Mouse (Mus musculus): Measurements from ENCODE around the gene Tnfaip2. TPM values are rescaled to one million over a fixed set of nuclear protein-coding genes. Genes with fewer than 3 reads are reported as not detected.

Tnfaip2 gene
- polyA plus RNA-seq, 1 experiment from 2014 or later = 79.5 TPM

DNA sequence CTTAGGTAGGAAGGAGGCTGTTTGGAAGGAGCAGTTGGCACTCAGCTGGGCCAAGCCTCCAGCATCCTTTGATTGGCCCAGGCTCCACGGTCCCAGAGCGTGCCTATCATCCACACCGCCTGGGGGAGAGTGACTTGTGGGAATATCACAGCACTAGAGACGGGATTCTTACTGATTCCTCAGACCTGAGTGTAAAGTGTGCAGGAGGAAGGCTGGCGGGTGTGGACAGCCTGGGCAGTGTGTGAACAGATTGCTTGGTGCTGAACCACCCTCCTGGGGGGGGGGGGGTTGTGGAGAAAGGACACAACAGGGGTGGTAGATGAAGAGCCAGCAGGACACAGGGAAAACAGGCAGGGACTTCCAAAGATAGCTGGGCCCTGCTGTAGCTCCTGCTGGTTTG is 4.5 kb downstream of the Tnfaip2 start:
- peak overlapping the region; percentile 69 for H3K4me3 ChIP-seq (replicated peaks)
- H3K9me3 ChIP-seq (replicated peaks) = no peaks in the 10 kb centered on the region
- H3K27ac ChIP-seq (replicated peaks) = peak overlapping the region; percentile 24; the same call in 1 of the 2 replicates
- H3K27me3 ChIP-seq = peaks cover 13% of the 10 kb centered on the region
- peak overlapping the region; percentile 90 for H3K4me2 ChIP-seq
- 81% methylated on average over 5 of the region's 5 CpGs for WGBS (ENCODE audit: insufficient replicate concordance)
- ATAC-seq (ENCODE audit: insufficient read depth) = no peak
- peaks cover 66% of the 10 kb centered on the region for H3K4me1 ChIP-seq (replicated peaks)
- peaks cover 78% of the 10 kb centered on the region for H3K36me3 ChIP-seq (replicated peaks)
- no peak overlapping the region for H3K9ac ChIP-seq

DNA sequence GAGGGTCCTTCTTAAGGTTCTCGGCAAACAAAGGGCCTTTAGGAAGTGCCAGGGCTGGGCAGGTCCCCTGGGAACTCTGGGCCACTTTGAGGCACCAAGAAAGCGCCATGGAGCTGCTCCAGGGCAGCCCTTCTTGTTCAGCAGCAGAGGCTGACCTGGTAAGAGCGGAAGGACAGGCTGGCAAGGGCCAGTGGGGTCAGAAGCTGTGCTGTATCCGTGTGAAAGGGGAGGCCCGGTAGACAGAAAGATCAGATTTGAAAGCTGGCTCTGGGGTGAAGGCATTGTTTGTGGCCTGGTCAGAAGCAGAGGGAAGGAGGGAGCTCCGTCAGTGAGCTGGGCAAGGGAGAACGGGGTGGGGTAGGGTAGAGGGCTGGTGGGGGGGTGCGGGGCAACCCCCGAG is 5.1 kb downstream of the Tnfaip2 start:
- no peak overlapping the region; the same call in 1 of the 2 replicates for H3K4me2 ChIP-seq
- peaks cover 84% of the 10 kb centered on the region for H3K36me3 ChIP-seq (replicated peaks)
- no peak overlapping the region for H3K9ac ChIP-seq
- peaks cover 60% of the 10 kb centered on the region for H3K4me1 ChIP-seq (replicated peaks)
- WGBS (ENCODE audit: insufficient replicate concordance) = 74% methylated on average over 9 of the region's 9 CpGs
- H3K4me3 ChIP-seq (replicated peaks) = no peak overlapping the region
- ATAC-seq (ENCODE audit: insufficient read depth) = no peak
- H3K27me3 ChIP-seq = peaks cover 13% of the 10 kb centered on the region
- H3K9me3 ChIP-seq (replicated peaks) = no peaks in the 10 kb centered on the region
- H3K27ac ChIP-seq (replicated peaks) = 0 out of 2 replicates have a peak overlapping the region, but pooled peaks have one; percentile 24

DNA sequence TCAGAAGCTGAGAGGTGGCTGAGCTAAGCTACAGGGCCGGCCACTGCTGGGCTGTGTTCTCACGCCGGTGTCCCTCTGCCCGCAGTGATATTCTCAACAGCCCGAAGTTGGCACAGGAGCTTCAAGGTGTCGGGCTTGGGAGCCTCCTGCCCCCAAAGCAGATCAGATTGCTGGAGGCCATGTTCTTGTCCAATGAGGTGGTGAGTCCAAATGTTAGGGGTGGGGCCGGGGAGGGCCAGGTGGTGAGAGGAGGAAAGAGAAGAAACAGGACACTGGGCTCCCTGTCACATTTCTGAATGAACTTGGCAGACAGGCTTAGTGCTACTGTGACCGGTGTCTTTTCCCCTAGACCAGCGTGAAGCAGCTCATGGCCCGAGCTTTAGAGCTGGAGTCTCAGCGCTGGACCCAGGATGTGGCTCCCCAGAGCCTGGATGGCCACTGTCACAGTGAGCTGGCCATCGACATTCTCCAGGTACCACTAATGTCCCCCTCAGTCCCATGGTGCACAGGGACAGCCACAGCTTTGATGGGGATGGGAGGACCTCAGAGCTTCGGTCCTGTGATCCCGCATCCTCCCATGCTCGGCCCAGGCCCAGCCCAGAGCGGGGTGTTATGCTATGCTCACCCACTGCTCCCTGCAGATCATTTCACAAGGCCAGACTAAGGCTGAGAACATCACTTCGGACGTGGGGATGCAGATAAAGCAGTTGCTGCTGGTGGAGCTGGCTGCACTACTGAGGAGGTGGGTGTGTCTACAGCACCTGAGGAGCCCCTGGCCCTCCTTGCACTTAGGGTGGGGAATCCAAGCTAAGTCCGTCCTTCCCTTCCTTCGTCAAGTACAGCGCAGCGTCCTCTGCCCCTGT is 5.9 kb downstream of the Tnfaip2 start:
- Histone ChIP-seq H3K36me3 (replicated peaks) (peaks cover 92% of the 10 kb centered on the region), H3K4me2 (no peak overlapping the region), H3K4me1 (replicated peaks) (peaks cover 58% of the 10 kb centered on the region), H3K9me3 (replicated peaks) (no peaks in the 10 kb centered on the region), H3K27ac (replicated peaks) (no peak overlapping the region), H3K9ac (no peak overlapping the region), H3K4me3 (replicated peaks) (no peak overlapping the region), H3K27me3 (peaks cover 13% of the 10 kb centered on the region)
- ATAC-seq (ENCODE audit: insufficient read depth) = no peak
- 76% methylated on average over 22 of the region's 22 CpGs for WGBS (ENCODE audit: insufficient replicate concordance)

DNA sequence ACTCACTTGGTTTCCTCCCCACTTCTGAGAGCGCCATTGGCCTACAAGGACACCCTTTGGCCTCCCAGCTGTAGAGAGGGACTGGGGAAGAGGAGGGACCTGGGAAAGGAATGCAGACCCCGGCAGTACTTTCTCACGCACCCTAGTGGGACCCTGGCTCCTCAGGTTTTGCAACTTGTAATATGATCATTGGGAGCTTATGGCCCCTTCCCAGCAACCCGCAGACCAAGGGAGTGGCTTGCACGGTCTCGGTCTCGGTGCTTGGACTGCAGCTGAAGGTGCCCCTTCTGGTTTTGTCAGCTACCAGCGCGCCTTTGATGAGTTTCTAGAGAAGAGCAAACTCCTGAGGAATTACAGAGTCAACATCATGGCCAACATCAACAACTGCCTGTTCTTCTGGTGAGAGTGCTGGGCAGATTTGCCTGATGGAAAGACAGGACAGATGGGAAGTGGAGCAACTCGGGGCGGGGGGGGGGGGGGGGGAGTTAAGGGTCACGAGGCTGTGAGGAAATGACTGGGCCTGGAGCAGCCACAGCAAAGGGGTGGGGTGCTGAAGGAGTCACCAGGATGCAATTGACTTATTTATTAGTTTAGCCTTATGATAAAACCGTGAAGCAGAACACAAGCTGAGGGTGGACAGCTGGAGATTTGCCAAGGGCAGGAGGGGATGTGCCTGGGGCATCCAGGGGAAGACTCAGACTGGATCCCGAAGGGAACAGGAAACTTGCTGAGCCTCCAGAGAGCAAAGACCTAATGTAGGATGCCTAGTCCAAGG is 6.8 kb downstream of the Tnfaip2 start:
- Histone ChIP-seq H3K9me3 (replicated peaks) (no peaks in the 10 kb centered on the region), H3K27me3 (peaks cover 13% of the 10 kb centered on the region), H3K4me1 (replicated peaks) (peaks cover 64% of the 10 kb centered on the region), H3K4me3 (replicated peaks) (no peak overlapping the region), H3K9ac (no peak overlapping the region), H3K36me3 (replicated peaks) (peaks cover 100% of the 10 kb centered on the region), H3K27ac (replicated peaks) (no peak overlapping the region), H3K4me2 (no peak overlapping the region)
- no peak for ATAC-seq (ENCODE audit: insufficient read depth)
- 62% methylated on average over 13 of the region's 14 CpGs for WGBS (ENCODE audit: insufficient replicate concordance)

DNA sequence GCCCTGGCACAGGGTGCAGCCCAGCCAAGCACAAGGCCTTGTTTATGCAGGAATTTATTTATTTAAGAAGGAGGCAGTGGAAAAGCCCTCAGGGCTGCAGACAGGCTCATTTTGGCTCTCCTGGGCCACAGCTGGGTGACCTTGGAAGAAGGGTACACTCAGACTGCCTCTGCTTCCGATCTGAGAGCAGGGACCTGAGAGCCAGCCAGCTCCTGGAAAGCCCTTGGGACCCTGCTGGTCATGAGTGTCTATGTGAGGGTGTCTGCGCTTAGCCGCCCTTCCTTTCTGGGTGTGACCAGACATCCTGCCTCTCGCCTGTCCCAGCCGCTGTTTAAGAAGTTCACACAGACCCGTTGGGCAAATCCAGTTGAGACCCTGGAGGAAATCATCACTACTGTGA is 8.1 kb downstream of the Tnfaip2 start:
- no peak overlapping the region for H3K27ac ChIP-seq (replicated peaks)
- H3K4me3 ChIP-seq (replicated peaks) = no peak overlapping the region
- no peak overlapping the region for H3K9ac ChIP-seq
- H3K27me3 ChIP-seq = peaks cover 7% of the 10 kb centered on the region
- H3K4me1 ChIP-seq (replicated peaks) = peaks cover 62% of the 10 kb centered on the region
- 80% methylated on average over 6 of the region's 6 CpGs for WGBS (ENCODE audit: insufficient replicate concordance)
- peaks cover 99% of the 10 kb centered on the region for H3K36me3 ChIP-seq (replicated peaks)
- ATAC-seq (ENCODE audit: insufficient read depth) = no peak
- no peaks in the 10 kb centered on the region for H3K9me3 ChIP-seq (replicated peaks)
- H3K4me2 ChIP-seq = no peak overlapping the region

DNA sequence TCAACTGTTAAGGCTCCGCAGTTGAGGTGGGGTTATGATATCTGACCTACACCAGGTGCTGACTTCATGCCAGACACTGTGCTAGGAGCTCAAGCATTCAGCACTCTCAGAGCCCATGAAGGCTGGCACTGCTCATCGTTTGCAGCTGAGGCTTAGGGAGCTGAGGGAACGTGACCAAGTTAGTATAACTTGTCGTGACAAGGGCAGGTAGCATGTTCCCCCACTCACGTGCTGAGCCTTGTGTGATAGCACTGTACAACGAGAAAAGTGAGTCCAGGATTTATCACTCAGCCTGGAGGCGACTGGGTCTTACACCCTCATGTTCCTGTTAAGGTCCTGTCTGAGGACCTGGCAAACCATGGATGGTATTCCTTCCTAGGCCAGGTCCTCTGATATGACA is 9.3 kb downstream of the Tnfaip2 start:
- H3K36me3 ChIP-seq (replicated peaks) = peaks cover 87% of the 10 kb centered on the region

DNA sequence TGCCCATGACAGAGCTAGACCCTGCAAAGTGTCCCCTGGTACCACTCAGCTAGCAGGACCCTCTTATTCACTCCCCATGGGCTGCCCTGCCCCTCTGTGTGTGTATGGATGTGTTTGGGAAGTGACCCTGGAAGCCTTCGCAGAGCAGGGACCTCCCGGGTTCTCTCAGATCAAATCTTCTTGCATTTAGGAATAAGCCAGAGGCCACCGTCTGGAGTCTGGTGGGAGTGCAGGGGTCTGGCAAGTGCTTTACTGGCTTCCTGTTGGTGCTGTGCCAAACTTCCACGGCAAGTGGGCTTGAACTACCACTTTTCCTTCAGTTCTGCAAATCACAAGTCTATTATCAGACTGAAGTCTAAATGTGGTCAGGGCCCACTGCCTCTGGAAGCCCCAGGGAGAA is 11.8 kb downstream of the Tnfaip2 start:
- H3K27ac ChIP-seq (replicated peaks) = no peak overlapping the region
- no peaks in the 10 kb centered on the region for H3K9me3 ChIP-seq (replicated peaks)
- no peak for ATAC-seq (ENCODE audit: insufficient read depth)
- H3K4me3 ChIP-seq (replicated peaks) = no peak overlapping the region
- H3K9ac ChIP-seq = no peak overlapping the region
- H3K4me2 ChIP-seq = no peak overlapping the region
- H3K27me3 ChIP-seq = peaks cover 21% of the 10 kb centered on the region
- peaks cover 62% of the 10 kb centered on the region for H3K36me3 ChIP-seq (replicated peaks)
- peaks cover 38% of the 10 kb centered on the region for H3K4me1 ChIP-seq (replicated peaks)
- 56% methylated on average over 4 of the region's 4 CpGs for WGBS (ENCODE audit: insufficient replicate concordance)

More for the DNA sequence above, 9.3 kb downstream of the Tnfaip2 start:
- H3K27ac ChIP-seq (replicated peaks) = no peak overlapping the region
- H3K4me3 ChIP-seq (replicated peaks) = no peak overlapping the region
- ATAC-seq (ENCODE audit: insufficient read depth) = no peak
- H3K4me2 ChIP-seq = no peak overlapping the region
- H3K27me3 ChIP-seq = peaks cover 2% of the 10 kb centered on the region
- no peaks in the 10 kb centered on the region for H3K9me3 ChIP-seq (replicated peaks)
- peaks cover 55% of the 10 kb centered on the region for H3K4me1 ChIP-seq (replicated peaks)
- H3K9ac ChIP-seq = no peak overlapping the region
- WGBS (ENCODE audit: insufficient replicate concordance) = 83% methylated on average over 7 of the region's 7 CpGs

DNA sequence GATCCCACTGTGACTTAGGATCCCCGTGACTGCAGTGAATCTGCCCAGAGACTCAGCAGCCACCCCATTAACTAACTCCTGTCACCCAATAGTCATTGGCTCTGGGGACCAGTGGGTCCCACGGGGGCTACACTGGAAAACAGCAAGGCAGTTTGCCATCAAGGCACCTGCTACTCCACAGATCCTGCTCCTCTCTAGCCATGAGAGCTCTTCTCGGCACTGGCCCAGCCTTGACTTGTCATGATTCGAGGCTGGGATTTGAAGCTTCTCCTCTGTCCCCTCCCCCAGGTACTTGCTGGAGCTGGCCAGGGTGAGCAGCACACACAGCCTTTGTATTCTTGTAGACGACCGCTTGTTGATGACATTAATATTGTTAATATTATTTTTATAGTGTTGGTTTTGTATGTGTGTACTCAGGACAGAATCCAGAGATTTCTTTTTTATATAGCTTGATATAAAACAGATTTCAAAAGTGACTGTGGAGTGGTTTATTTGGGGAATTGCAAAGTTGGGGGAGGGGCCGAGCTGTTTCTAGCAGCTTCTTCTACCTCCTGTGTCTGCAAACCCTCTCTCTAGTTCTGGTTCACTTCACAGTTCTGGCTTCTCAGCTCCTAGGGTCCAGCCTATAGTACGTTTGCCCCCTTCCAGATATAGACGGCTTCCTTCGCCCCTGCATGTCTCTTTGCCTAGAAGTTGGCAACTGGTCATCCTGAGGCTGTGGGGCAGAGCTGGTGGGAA is 12.4 kb downstream of the Tnfaip2 start:
- 68% methylated on average over 10 of the region's 10 CpGs for WGBS (ENCODE audit: insufficient replicate concordance)
- Histone ChIP-seq H3K4me3 (replicated peaks) (no peak overlapping the region), H3K27ac (replicated peaks) (no peak overlapping the region), H3K4me2 (no peak overlapping the region), H3K36me3 (replicated peaks) (peaks cover 55% of the 10 kb centered on the region), H3K9me3 (replicated peaks) (no peaks in the 10 kb centered on the region), H3K4me1 (replicated peaks) (peaks cover 32% of the 10 kb centered on the region), H3K9ac (no peak overlapping the region), H3K27me3 (peaks cover 24% of the 10 kb centered on the region)
- ATAC-seq (ENCODE audit: insufficient read depth) = no peak

DNA sequence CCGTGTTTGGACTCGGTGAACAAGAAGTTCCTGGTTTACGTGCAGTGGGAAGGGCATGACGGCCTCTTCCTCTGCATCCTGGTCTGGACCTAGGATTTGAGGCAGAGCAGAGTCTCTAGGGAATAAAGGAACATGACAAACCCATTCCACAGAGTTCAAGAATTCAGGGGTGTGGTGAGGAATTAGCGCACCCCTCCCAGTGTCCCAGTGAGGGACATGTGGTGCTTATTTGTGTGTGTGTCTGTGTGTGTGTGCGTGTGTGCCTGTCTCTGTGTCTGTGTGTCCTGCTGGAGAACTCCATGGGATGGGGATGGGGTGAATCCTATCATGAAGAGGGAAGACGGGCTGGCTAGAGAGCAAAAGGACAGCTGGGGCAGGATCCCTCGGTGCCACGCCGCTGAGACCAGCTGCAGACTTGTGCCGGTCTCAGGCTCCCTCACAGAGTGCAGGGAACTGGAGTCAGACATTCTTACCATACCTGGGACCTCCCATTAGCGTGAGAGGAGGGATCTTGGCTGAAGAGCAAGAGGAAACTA is 13.1 kb downstream of the Tnfaip2 start:
- no peak overlapping the region for H3K27ac ChIP-seq (replicated peaks)
- no peak overlapping the region for H3K9ac ChIP-seq
- WGBS (ENCODE audit: insufficient replicate concordance) = 65% methylated on average over 12 of the region's 12 CpGs

DNA sequence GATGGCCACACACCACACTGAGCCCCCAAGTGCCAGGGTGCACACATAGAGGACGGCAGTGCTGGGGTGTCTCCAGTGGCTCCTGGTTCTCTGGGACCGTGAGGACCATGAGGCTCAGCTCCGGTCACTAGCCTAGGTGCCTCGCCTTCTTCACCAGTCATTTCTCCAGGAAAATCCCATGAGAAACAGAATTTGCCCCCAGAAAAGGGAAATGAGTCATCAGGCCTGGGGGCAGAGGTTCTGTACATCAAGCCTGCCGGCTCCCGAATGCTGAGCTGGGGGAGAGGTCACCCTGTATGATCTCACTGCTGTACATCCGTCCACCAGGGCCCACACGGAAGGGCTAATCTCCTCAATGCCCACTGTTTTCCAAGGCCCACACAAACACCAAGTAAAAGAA is 13.6 kb downstream of the Tnfaip2 start:
- Histone ChIP-seq H3K9me3 (replicated peaks) (no peaks in the 10 kb centered on the region), H3K36me3 (replicated peaks) (peaks cover 44% of the 10 kb centered on the region), H3K27ac (replicated peaks) (no peak overlapping the region), H3K4me2 (no peak overlapping the region), H3K9ac (no peak overlapping the region), H3K4me1 (replicated peaks) (peaks cover 32% of the 10 kb centered on the region), H3K4me3 (replicated peaks) (no peak overlapping the region), H3K27me3 (peaks cover 35% of the 10 kb centered on the region)
- no peak for ATAC-seq (ENCODE audit: insufficient read depth)
- 43% methylated on average over 8 of the region's 8 CpGs for WGBS (ENCODE audit: insufficient replicate concordance)

More for the DNA sequence above, 13.1 kb downstream of the Tnfaip2 start:
- Histone ChIP-seq H3K27me3 (peaks cover 31% of the 10 kb centered on the region), H3K4me1 (replicated peaks) (peaks cover 32% of the 10 kb centered on the region), H3K36me3 (replicated peaks) (peaks cover 48% of the 10 kb centered on the region), H3K4me2 (no peak overlapping the region), H3K9me3 (replicated peaks) (no peaks in the 10 kb centered on the region), H3K4me3 (replicated peaks) (no peak overlapping the region)
- no peak for ATAC-seq (ENCODE audit: insufficient read depth)

Data from liver, embryonic 15.5 days (tissue).